Comparison of ENCODE assay signal across 8 mouse cellular contexts in the genomic region with DNA sequence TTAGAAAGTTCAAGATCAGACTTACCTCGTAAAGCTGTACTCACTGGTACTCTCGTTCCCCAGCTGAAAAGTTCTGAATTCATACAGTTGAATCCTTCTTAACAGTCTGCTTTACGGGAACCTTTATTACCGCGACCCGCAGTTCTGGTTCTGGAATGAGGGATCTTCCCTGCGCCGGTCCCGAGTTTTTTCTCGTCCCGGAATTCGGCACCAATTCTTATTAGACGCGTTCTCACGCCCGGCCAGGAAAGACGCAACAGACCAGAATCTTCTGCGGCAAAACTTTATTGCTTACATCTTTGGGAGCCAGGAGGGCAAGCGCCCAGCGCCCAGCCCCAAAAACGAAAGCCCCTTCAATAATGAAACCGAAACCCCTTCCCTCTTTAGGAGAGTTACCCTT.
A peak's percentile ranks its signal among the peaks of the same experiment; 100 is the strongest.
DNase-seq lines count a peak whose midpoint lies in the region.
"Not testable (repeated sequence)": the region's sequence is repeated elsewhere in the genome, so short reads cannot be mapped to it uniquely, and the experiment has no call there.

No protein-coding gene starts in this region.

- peak; percentile 5 for DNase-seq in adrenal gland, adult 2 months
- peak; percentile 14 to 16 for DNase-seq in frontal cortex, postnatal 14 days (ENCODE audit: low spot score in 2 of 2)
- peak; percentile 1 to 4 for DNase-seq in heart, adult 9 months (ENCODE audit: low spot score in 2 of 2)
- peak; percentile 9 to 17 for DNase-seq in left cerebral cortex, postnatal 14 days (ENCODE audit: low spot score in 2 of 2)
- DNase-seq in ovary, postnatal 36 days (ENCODE audit: low spot score), result peak; percentile 7
- peak; percentile 3 to 5 for DNase-seq in spleen, postnatal 36 days (ENCODE audit: low spot score in 2 of 2)
- peak; percentile 9 for DNase-seq in thymus, postnatal 14 days
- DNase-seq in urinary bladder, postnatal 14 days (ENCODE audit: low spot score), result peak; percentile 6

- intact Hi-C loops in left cerebral cortex, postnatal 14 days (cut with DNase I), result not testable (repeated sequence)

Comparison
In these comparisons a context has a peak if more than half of its experiments do, and no peak if none do; other contexts are left out.
1. Peak in every context shown above with its lines: DNase-seq.